Mouse (Mus musculus): ENCODE measurements around the gene Snrpb2. TPM values are rescaled to one million over a fixed set of nuclear protein-coding genes. Genes with fewer than 3 reads are reported as not detected.

Gene Snrpb2
- total and polyA plus RNA-seq, 3 experiments, result 5.7 to 155 (median 71.1) TPM

DNA sequence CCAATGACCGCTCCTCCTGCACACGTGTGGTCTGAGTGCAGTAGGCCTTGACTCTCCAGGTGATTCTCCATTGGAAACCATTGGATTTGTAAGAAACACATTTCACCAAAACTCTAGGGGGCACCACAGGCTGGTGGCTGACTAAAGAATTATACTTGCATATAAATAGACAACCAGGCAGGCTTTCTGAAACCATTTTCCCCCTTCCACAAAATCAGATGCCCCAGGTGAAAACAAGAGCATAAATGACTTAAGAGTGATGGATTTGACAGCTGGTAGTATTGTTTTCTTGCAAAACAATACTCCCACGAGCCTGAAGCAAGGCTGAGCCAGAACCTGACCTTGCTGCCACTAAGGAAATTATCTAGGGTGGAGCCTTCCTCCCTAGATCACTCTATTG, 54.6 kb downstream of the Snrpb2 start:
- no peaks in the 10 kb centered on the region for H3K36me3 ChIP-seq (replicated peaks)
- no peak for DNase-seq (ENCODE audit: low spot score)
- no peaks in the 10 kb centered on the region for H3K9me3 ChIP-seq (replicated peaks)
- ATAC-seq (ENCODE audit: extremely low read depth, insufficient number of reproducible peaks, low FRiP score, poor library complexity, severe bottlenecking), result no peak
- no peaks in the 10 kb centered on the region for H3K27me3 ChIP-seq (ENCODE audit: insufficient read depth, low read length)
- TF ChIP-seq CTCF (IDR thresholded peaks at IDR 0.05; ENCODE audit: low read depth, low read length) (no peak), TAL1 (conservative IDR thresholded peaks at IDR 0.05; ENCODE audit: low read depth, low read length) (no peak), POLR2AphosphoS5 (IDR thresholded peaks at IDR 0.05; ENCODE audit: insufficient replicate concordance, low read depth, low read length) (no peak), GATA1 (IDR thresholded peaks at IDR 0.05; ENCODE audit: borderline replicate concordance, low read length) (no peak), GATA2 (IDR thresholded peaks at IDR 0.05; ENCODE audit: borderline replicate concordance, low read depth, low read length) (no peak)
- H3K4me1 ChIP-seq (ENCODE audit: insufficient read depth, low read depth, low read length), result no peaks in the 10 kb centered on the region
- no peak overlapping the region for H3K4me3 ChIP-seq (ENCODE audit: low read depth, low read length)

DNA sequence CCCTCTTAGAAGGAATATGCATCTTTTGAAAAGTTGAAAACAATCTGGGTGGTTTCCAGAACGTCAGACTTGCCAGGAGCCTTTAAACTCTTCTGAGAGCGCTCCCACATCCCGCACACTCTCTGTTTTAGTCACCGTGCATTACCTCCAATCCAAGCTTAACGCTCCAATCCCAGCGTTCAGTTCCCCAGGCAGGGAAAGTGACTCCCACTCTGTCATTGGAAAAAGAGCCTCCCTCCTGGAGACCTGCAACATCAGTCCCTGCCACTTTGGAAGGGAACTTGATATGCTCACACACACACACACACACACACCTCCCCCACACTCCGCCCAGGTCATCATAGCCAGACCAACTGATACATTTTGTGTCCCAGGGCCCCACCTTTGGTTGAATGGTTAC, 55.4 kb downstream of the Snrpb2 start:
- no peak for ATAC-seq (ENCODE audit: extremely low read depth, insufficient number of reproducible peaks, low FRiP score, poor library complexity, severe bottlenecking)
- Histone ChIP-seq H3K36me3 (replicated peaks) (no peaks in the 10 kb centered on the region), H3K9me3 (replicated peaks) (no peaks in the 10 kb centered on the region), H3K4me3 (ENCODE audit: low read depth, low read length) (no peak overlapping the region), H3K4me1 (ENCODE audit: insufficient read depth, low read depth, low read length) (no peaks in the 10 kb centered on the region), H3K27me3 (ENCODE audit: insufficient read depth, low read length) (no peaks in the 10 kb centered on the region)
- DNase-seq (ENCODE audit: low spot score), result no peak
- TF ChIP-seq POLR2AphosphoS5 (IDR thresholded peaks at IDR 0.05; ENCODE audit: insufficient replicate concordance, low read depth, low read length) (no peak), CTCF (IDR thresholded peaks at IDR 0.05; ENCODE audit: low read depth, low read length) (no peak), GATA1 (IDR thresholded peaks at IDR 0.05; ENCODE audit: borderline replicate concordance, low read length) (no peak), TAL1 (conservative IDR thresholded peaks at IDR 0.05; ENCODE audit: low read depth, low read length) (no peak)

Other genes starting within 250 kb of the Snrpb2 start
- 16.9 and 17.6 TPM in 2 replicates for gene Kif16b, start 161.5 kb upstream of the Snrpb2 start, total RNA-seq (2014; fragmentation: Nextera tagmentation)
- gene Kif16b, start 161.5 kb upstream of the Snrpb2 start, total RNA-seq (2017), result 15.6 and 17.2 TPM in 2 replicates
- gene Kif16b, start 161.5 kb upstream of the Snrpb2 start, polyA plus RNA-seq (2012), result 3.5 and 3.9 TPM in 2 replicates
- gene Otor, start 15.4 kb downstream of the Snrpb2 start, total RNA-seq (2014; fragmentation: Nextera tagmentation), result not detected in 2 replicates
- not detected in 2 replicates for gene Otor, start 15.4 kb downstream of the Snrpb2 start, total RNA-seq (2017)
- not detected in 2 replicates for gene Otor, start 15.4 kb downstream of the Snrpb2 start, polyA plus RNA-seq (2012)

Measured in G1E (cell line).